Mouse (Mus musculus): ENCODE data around the gene Vmn2r9.
"Not testable (repeated sequence)": the region's sequence is repeated elsewhere in the genome, so short reads cannot be mapped to it uniquely, and the experiment has no call there.

The Vmn2r9 gene

GRCm38 (mm10) chr5:108852501-108852900 lies at the start of gene Vmn2r9:
Vmn2r9 (minus strand) TSS chr5:108852601.
- not testable (repeated sequence) for DNase-seq

GRCm38 (mm10) chr5:108866746-108867145 lies 14.3 kb upstream of the Vmn2r9 start:
- not testable (repeated sequence) for DNase-seq

- DNase-seq = no peak
Observed at GRCm38 (mm10) chr5:108849466-108849865, 2.9 kb downstream of the Vmn2r9 start.

- DNase-seq = no peak
Observed at GRCm38 (mm10) chr5:108836156-108836555, 16.2 kb downstream of the Vmn2r9 start.

- DNase-seq = no peak
Observed at GRCm38 (mm10) chr5:108823276-108823675, 29.1 kb downstream of the Vmn2r9 start.

GRCm38 (mm10) chr5:108808750-108809149 lies 43.7 kb downstream of the Vmn2r9 start, which contains the start of gene Vmn2r8:
Vmn2r8 (minus strand) TSS chr5:108808850.
- not testable (repeated sequence) for DNase-seq

- DNase-seq = no peak
Observed at GRCm38 (mm10) chr5:108803646-108804045, 48.8 kb downstream of the Vmn2r9 start.

GRCm38 (mm10) chr5:108795263-108795662 lies 57.1 kb downstream of the Vmn2r9 start, which contains the start of gene Tmed11:
Tmed11 (minus strand) TSS chr5:108795363.
- DNase-seq = not testable (repeated sequence)

GRCm38 (mm10) chr5:108790385-108790784 lies 62.0 kb downstream of the Vmn2r9 start:
- not testable (repeated sequence) for DNase-seq

All from cerebellum, adult 9-10 months (tissue).